Mouse (Mus musculus) small intestine, adult 2 months (tissue): ENCODE data around the gene Elp4. TPM values are rescaled to one million over a fixed set of nuclear protein-coding genes. Genes with fewer than 3 reads are reported as not detected.

Experiments
- H3K27ac ChIP-seq: fragments of 200-500 bp; 2 replicates; pipeline ENCODE4 v1.5.1; 2012; ENCODE audit warnings: low read depth, low read length, control low read depth, inconsistent platforms; ENCODE audit not compliant: insufficient read depth
- H3K27me3 ChIP-seq: fragments of 200-500 bp; 2 replicates; pipeline ENCODE4 v1.6.1; 2012; ENCODE audit warnings: mild to moderate bottlenecking, moderate library complexity, low read length, inconsistent platforms; ENCODE audit not compliant: control insufficient read depth, insufficient read depth
- H3K36me3 ChIP-seq: fragments of 200-500 bp; 2 replicates; pipeline ENCODE4 v1.6.1; 2012; ENCODE audit warnings: mild to moderate bottlenecking, low read length, control low read depth, inconsistent platforms; ENCODE audit not compliant: control insufficient read depth, insufficient read depth
- H3K4me1 ChIP-seq: fragments of 200-500 bp; 2 replicates; pipeline ENCODE4 v1.6.1; 2012; ENCODE audit warnings: low read length, inconsistent platforms, mixed read lengths; ENCODE audit not compliant: control insufficient read depth, insufficient read depth, insufficient read length
- H3K4me3 ChIP-seq: fragments of 200-500 bp; 2 replicates; pipeline ENCODE4 v1.5.1; 2012; ENCODE audit warnings: low read depth, mild to moderate bottlenecking, control low read depth, inconsistent platforms, low read length, moderate library complexity
- CTCF ChIP-seq: fragments of 200-500 bp; IDR thresholded peaks from 2 replicates; pipeline ENCODE4 v1.5.1; 2012; ENCODE audit warnings: low read depth, mild to moderate bottlenecking, control low read depth, inconsistent platforms, low read length, moderate library complexity, mixed read lengths; ENCODE audit not compliant: insufficient replicate concordance, insufficient read length; ENCODE audit errors: extremely low read depth
- POLR2A ChIP-seq: fragments of 200-500 bp; IDR thresholded peaks from 2 replicates; pipeline ENCODE4 v1.6.1; 2012; ENCODE audit warnings: low read depth, mild to moderate bottlenecking, control low read depth, inconsistent platforms, low read length, moderate library complexity
- WGBS: fragments of 180-500 bp; shearing (Covaris S2); methylation state at CpG from one replicate; pipeline ENCODE4 v1.1.7; 2018; 5-methylcytosine and 5-hydroxymethylcytosine counted together
- polyA plus RNA-seq: library from polyadenylated mRNA; depleted of rRNA; stranded (reverse); fragments of >200 nt; gene quantifications from 2 replicates; pipeline ENCODE4 v1.2.3, GENCODE M21; 2012

Elp4 gene
- polyA plus RNA-seq, 1 experiment: 1.7 TPM

DNA sequence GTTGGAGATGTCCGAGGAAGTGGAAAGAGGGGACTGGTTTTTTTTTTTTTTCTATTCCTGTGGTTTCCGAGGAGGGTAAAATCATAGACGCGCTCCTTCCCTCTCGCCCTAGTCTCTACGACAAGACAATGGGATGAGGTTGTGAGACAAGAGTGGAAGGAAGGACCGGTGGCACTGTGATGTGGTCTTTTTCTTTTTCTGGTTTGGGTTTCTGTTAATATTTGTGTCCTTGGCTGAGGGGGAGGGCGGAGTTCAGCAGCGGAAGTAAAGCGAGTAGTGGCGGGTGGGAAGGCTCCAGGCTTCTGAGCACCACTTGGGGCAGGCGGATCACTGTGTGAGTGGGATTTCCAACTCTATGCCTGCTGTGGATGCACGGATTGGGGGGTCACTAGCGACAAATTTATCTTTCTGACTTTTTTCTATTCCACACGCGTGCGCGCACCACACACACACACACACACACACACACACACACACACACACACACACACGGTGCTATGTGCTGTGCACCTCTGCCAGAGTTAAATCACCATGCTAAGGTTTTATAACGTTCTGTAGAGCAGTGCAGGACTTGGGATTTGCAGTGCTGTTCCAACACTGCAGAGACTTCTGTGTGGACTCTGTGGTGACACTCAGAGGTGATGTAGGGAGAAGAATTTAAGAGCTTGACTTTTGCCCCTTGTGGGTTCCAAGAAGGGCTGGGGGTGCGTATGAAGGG lies 221.6 kb downstream of the Elp4 start:
- no peak for TF ChIP-seq CTCF
- no peak for TF ChIP-seq POLR2A
- no peaks in the 10 kb centered on the region for H3K36me3 ChIP-seq
- no peak overlapping the region for H3K27ac ChIP-seq
- peaks cover 83% of the 10 kb centered on the region for H3K27me3 ChIP-seq
- H3K4me3 ChIP-seq: no peak overlapping the region
- H3K4me1 ChIP-seq: peaks cover 6% of the 10 kb centered on the region; the same call in 1 of the 2 replicates
- 5% methylated on average over 21 of the region's 21 CpGs for WGBS

DNA sequence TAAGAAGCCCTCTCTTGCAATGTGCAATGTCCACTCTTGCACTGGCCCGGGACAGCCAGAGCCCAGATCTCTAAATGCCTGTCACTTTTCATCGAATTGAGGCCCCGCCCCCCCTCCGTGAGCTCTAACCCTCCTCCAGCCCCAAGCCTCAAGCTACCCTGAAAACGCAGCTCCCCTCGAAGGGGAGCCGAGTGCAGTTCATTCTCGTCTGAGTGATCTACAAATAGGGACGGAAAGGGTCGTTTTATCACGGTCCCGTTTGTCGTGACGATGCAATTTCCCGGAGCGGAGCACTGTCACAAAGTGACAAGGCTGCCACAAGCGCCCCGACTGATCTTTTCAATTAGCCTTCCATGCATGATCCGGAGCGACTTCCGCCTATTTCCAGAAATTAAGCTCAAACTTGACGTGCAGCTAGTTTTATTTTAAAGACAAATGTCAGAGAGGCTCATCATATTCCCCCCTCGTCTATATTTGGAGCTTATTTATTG lies 222.3 kb downstream of the Elp4 start:
- no peak overlapping the region for H3K27ac ChIP-seq
- TF ChIP-seq POLR2A (no peak), CTCF (no peak)
- peak overlapping the region; percentile 13; the same call in 1 of the 2 replicates for H3K4me3 ChIP-seq
- WGBS: 2% methylated on average over 23 of the region's 23 CpGs
- peaks cover 82% of the 10 kb centered on the region for H3K27me3 ChIP-seq
- H3K4me1 ChIP-seq: peaks cover 6% of the 10 kb centered on the region; the same call in 1 of the 2 replicates
- no peaks in the 10 kb centered on the region for H3K36me3 ChIP-seq

DNA sequence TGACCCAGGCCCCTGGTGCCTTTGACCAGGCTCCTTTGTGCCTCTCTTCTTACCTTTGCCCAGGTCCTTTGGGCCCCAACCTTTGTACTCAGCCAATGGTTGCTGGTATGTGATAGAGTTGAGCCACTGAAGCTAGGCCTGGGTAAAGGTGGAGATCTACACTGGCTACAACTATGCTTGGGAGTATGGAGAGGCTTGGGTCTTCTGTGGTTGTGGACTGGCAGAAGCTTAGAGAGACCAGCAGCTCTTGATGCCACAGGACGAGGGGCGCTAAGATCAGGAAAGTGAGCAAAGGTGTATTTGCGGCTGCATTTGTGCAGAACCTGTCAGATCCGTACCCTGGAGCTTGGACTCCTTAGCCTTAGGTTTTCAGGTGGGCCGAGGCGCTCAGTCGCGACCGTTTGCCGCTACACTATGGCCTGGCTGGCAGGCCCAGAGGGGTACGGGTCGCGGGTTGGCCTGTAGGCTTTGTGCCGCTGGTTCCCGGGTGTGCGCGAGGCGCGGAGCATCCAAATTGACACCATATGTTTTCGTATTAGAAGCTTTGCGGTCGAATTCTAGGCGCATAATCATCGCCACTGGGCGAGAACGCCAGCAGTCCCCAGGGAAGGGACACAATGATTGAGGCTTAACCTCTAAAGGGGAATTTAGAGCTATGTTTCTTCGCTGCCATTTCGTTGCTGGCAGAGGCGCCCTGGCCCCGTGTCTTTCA lies 223.2 kb downstream of the Elp4 start:
- Histone ChIP-seq H3K27me3 (peaks cover 80% of the 10 kb centered on the region), H3K27ac (no peak overlapping the region), H3K4me3 (no peak overlapping the region), H3K4me1 (peaks cover 6% of the 10 kb centered on the region), H3K36me3 (no peaks in the 10 kb centered on the region)
- TF ChIP-seq CTCF: no peak
- no peak for TF ChIP-seq POLR2A
- WGBS: 9% methylated on average over 30 of the region's 30 CpGs

GRCm38 (mm10) chr2:105680146-105680998 lies 224.0 kb downstream of the Elp4 start:
- no peaks in the 10 kb centered on the region for H3K36me3 ChIP-seq
- peaks cover 11% of the 10 kb centered on the region for H3K4me1 ChIP-seq
- no peak overlapping the region for H3K4me3 ChIP-seq
- no peak for TF ChIP-seq CTCF
- no peak for TF ChIP-seq POLR2A
- no peak overlapping the region for H3K27ac ChIP-seq
- H3K27me3 ChIP-seq: peaks cover 80% of the 10 kb centered on the region
- WGBS: 5% methylated on average over 24 of the region's 24 CpGs

DNA sequence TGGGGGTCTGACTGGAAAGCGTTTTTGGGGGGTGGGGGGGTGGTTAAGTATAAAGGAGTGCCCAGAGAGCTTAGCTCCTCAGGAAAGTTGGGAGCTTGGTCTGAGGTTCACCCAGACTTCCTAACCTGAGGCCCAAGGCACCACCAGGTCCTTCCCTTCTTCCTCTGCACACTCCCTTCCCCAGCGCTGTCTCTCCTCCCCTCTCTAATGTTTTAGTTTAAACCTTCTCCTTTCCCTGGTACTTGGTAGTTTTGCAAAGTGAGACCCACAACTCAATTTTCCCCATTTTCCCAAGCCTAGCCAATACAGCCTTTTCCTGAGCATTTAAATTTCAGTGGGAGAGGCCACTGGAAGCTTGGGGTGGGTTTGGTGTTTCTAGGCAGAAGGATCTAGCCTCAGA lies 225.0 kb downstream of the Elp4 start:
- H3K4me1 ChIP-seq: peaks cover 19% of the 10 kb centered on the region
- 8% methylated on average over 2 of the region's 2 CpGs for WGBS
- H3K4me3 ChIP-seq: no peak overlapping the region
- TF ChIP-seq CTCF (no peak), POLR2A (no peak)
- no peak overlapping the region for H3K27ac ChIP-seq
- no peaks in the 10 kb centered on the region for H3K36me3 ChIP-seq
- H3K27me3 ChIP-seq: peaks cover 83% of the 10 kb centered on the region

DNA sequence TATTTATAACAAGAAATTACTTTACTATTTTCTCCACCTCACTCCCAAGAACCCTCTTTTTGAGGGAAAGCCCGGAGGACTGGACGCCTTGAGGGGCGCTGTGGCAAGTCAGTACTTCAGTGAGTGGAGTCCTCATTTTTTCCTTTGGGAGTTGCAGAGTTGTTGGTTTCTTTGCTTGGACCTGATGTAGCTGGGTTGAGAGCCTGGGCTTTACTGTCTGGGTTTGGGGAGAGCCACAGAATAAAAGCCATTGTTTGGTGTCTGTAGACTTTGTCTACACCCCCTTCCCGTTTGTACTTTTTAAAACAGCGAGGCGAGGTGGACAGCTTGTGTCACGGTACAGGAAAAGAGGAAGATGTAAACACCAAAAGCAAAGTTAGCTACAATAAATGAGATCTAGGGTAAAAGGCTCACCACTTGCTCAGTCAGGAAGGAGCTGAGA lies 225.5 kb downstream of the Elp4 start:
- peaks cover 86% of the 10 kb centered on the region for H3K27me3 ChIP-seq

GRCm38 (mm10) chr2:105678306-105678705 lies 226.1 kb downstream of the Elp4 start:
- Histone ChIP-seq H3K4me3 (no peak overlapping the region), H3K4me1 (peaks cover 21% of the 10 kb centered on the region), H3K36me3 (no peaks in the 10 kb centered on the region), H3K27ac (no peak overlapping the region), H3K27me3 (peaks cover 88% of the 10 kb centered on the region)
- TF ChIP-seq CTCF: no peak
- TF ChIP-seq POLR2A: no peak
- 16% methylated on average over 4 of the region's 4 CpGs for WGBS

More for the DNA sequence above, 225.5 kb downstream of the Elp4 start:
- no peak for TF ChIP-seq CTCF
- no peak for TF ChIP-seq POLR2A
- H3K27ac ChIP-seq: no peak overlapping the region
- WGBS: 6% methylated on average over 7 of the region's 7 CpGs
- no peak overlapping the region for H3K4me3 ChIP-seq
- H3K4me1 ChIP-seq: peaks cover 19% of the 10 kb centered on the region
- no peaks in the 10 kb centered on the region for H3K36me3 ChIP-seq
